Mouse (Mus musculus): ENCODE results near the gene Fpgs.

Gene Fpgs

GRCm38 (mm10) chr2:32639632-32640031 lies 64.3 kb downstream of the Fpgs start:
- no peak for DNase-seq (ENCODE audit: low read depth, low spot score)

GRCm38 (mm10) chr2:32637778-32638281 lies 66.1 kb downstream of the Fpgs start:
- no peak for DNase-seq (ENCODE audit: low read depth, low spot score)

GRCm38 (mm10) chr2:32636617-32637016 lies 67.3 kb downstream of the Fpgs start:
- no peak for DNase-seq (ENCODE audit: low read depth, low spot score)

GRCm38 (mm10) chr2:32634277-32635105 lies 69.5 kb downstream of the Fpgs start:
- no peak for DNase-seq (ENCODE audit: low read depth, low spot score)

- DNase-seq (ENCODE audit: low read depth, low spot score) = no peak
Measured at GRCm38 (mm10) chr2:32633660-32634059, 70.3 kb downstream of the Fpgs start.

Data from WW6 (cell line).